Mouse (Mus musculus) olfactory bulb, adult 2 months (tissue): ENCODE data around the gene Tmtc4. TPM values are rescaled to one million over a fixed set of nuclear protein-coding genes. Genes with fewer than 3 reads are reported as not detected.

Experiments
- H3K27ac ChIP-seq: fragments of 200-500 bp; 2 replicates; pipeline ENCODE4 v1.5.1; 2012; ENCODE audit warnings: low read depth, low read length; ENCODE audit not compliant: insufficient read depth
- H3K4me1 ChIP-seq: fragments of 200-500 bp; 2 replicates; pipeline ENCODE4 v1.6.1; 2012; ENCODE audit warnings: low read length; ENCODE audit not compliant: control insufficient read depth, insufficient read depth
- H3K4me3 ChIP-seq: fragments of 200-500 bp; 2 replicates; pipeline ENCODE4 v1.5.1; 2012; ENCODE audit warnings: mild to moderate bottlenecking, low read depth, low read length, moderate library complexity; ENCODE audit not compliant: insufficient read depth
- CTCF ChIP-seq: fragments of 200-500 bp; IDR thresholded peaks from 2 replicates; pipeline ENCODE4 v1.5.1; 2012; ENCODE audit warnings: low read depth, mild to moderate bottlenecking, low read length, moderate library complexity; ENCODE audit not compliant: insufficient read depth
- POLR2A ChIP-seq: fragments of 200-500 bp; IDR thresholded peaks from 2 replicates; pipeline ENCODE4 v1.6.1; 2012; ENCODE audit warnings: mild to moderate bottlenecking, low read depth, low read length, moderate library complexity; ENCODE audit not compliant: insufficient read depth
- WGBS: fragments of 180-500 bp; shearing (Covaris S2); methylation state at CpG from one replicate; pipeline ENCODE4 v1.1.7; 2018; 5-methylcytosine and 5-hydroxymethylcytosine counted together
- polyA plus RNA-seq: library from polyadenylated mRNA; stranded (reverse); fragments of >200 nt; gene quantifications from 2 replicates; pipeline ENCODE4 v1.2.4, GENCODE M21; 2012; ENCODE audit warnings: low replicate concordance; ENCODE audit not compliant: missing spikeins, insufficient read depth, insufficient read length

The Tmtc4 gene
- polyA plus RNA-seq = not detected in 2 replicates

GRCm38 (mm10) chr14:122983226-122984215 lies at the start of gene Tmtc4:
Gene Tmtc4, minus strand, starts transcription at chr14:122984035.
- H3K4me1 ChIP-seq = peaks cover 9% of the 10 kb centered on the region
- WGBS = 2% methylated on average over 53 of the region's 54 CpGs
- H3K4me3 ChIP-seq = peak within 1 kb of the TSS; percentile 57
- TF ChIP-seq POLR2A = peak; percentile 97
- TF ChIP-seq CTCF = no peak
- peak within 1 kb of the TSS; percentile 87 for H3K27ac ChIP-seq

- H3K27ac ChIP-seq = no peak overlapping the region
- 0 out of 2 replicates have a peak, but pooled peaks cover 4% of the 10 kb centered on the region for H3K4me1 ChIP-seq
- TF ChIP-seq POLR2A (no peak), CTCF (no peak)
- WGBS = 94% methylated on average over 1 of the region's 1 CpGs
- no peak overlapping the region for H3K4me3 ChIP-seq
Measured at GRCm38 (mm10) chr14:123032435-123032834, 48.6 kb upstream of the Tmtc4 start.

- TF ChIP-seq POLR2A (no peak), CTCF (no peak)
- Histone ChIP-seq H3K27ac (no peak overlapping the region), H3K4me1 (no peaks in the 10 kb centered on the region), H3K4me3 (no peak overlapping the region)
- WGBS = 83% methylated on average over 2 of the region's 2 CpGs
Measured at GRCm38 (mm10) chr14:123027876-123028275, 44.0 kb upstream of the Tmtc4 start.

GRCm38 (mm10) chr14:123022981-123023380 lies 39.1 kb upstream of the Tmtc4 start:
- no peaks in the 10 kb centered on the region for H3K4me1 ChIP-seq
- TF ChIP-seq POLR2A (no peak), CTCF (no peak)
- H3K27ac ChIP-seq = no peak overlapping the region
- H3K4me3 ChIP-seq = no peak overlapping the region

GRCm38 (mm10) chr14:123016310-123016709 lies 32.5 kb upstream of the Tmtc4 start:
- TF ChIP-seq POLR2A = no peak
- TF ChIP-seq CTCF = no peak
- 97% methylated on average over 1 of the region's 1 CpGs for WGBS
- Histone ChIP-seq H3K4me3 (no peak overlapping the region), H3K27ac (no peak overlapping the region), H3K4me1 (no peaks in the 10 kb centered on the region)

GRCm38 (mm10) chr14:123015687-123016086 lies 31.9 kb upstream of the Tmtc4 start:
- TF ChIP-seq POLR2A (no peak), CTCF (no peak)
- no peaks in the 10 kb centered on the region for H3K4me1 ChIP-seq
- H3K4me3 ChIP-seq = no peak overlapping the region
- no peak overlapping the region for H3K27ac ChIP-seq
- WGBS = 91% methylated on average over 2 of the region's 2 CpGs

GRCm38 (mm10) chr14:123009108-123010018 lies 25.5 kb upstream of the Tmtc4 start:
- H3K4me1 ChIP-seq = peaks cover 3% of the 10 kb centered on the region; the same call in 1 of the 2 replicates
- TF ChIP-seq CTCF (no peak), POLR2A (no peak)
- WGBS = 53% methylated on average over 18 of the region's 18 CpGs
- H3K27ac ChIP-seq = no peak overlapping the region
- H3K4me3 ChIP-seq = no peak overlapping the region

GRCm38 (mm10) chr14:123008672-123009071 lies 24.8 kb upstream of the Tmtc4 start:
- Histone ChIP-seq H3K27ac (no peak overlapping the region), H3K4me3 (no peak overlapping the region), H3K4me1 (peaks cover 3% of the 10 kb centered on the region; the same call in 1 of the 2 replicates)
- TF ChIP-seq CTCF = no peak
- TF ChIP-seq POLR2A = no peak
- 76% methylated on average over 2 of the region's 2 CpGs for WGBS

GRCm38 (mm10) chr14:123003715-123004114 lies 19.9 kb upstream of the Tmtc4 start:
- WGBS = 90% methylated on average over 1 of the region's 1 CpGs
- TF ChIP-seq POLR2A = no peak
- TF ChIP-seq CTCF = no peak
- Histone ChIP-seq H3K4me1 (no peaks in the 10 kb centered on the region), H3K27ac (no peak overlapping the region), H3K4me3 (no peak overlapping the region)
